Mouse (Mus musculus): ENCODE results near the gene Ttc27. TPM values are rescaled to one million over a fixed set of nuclear protein-coding genes. Genes with fewer than 3 reads are reported as not detected.

The Ttc27 gene
- polyA plus RNA-seq, 1 experiment from 2014 or later: 8.8 TPM

GRCm38 (mm10) chr17:74735392-74735791 is 17.9 kb downstream of the Ttc27 start:
- TF ChIP-seq EP300 (IDR thresholded peaks at IDR 0.05): no peak
- H3K9me3 ChIP-seq (ENCODE audit: low read length): no peaks in the 10 kb centered on the region
- 81% methylated on average over 11 of the region's 11 CpGs for WGBS
- no peak overlapping the region for H3K4me2 ChIP-seq (replicated peaks; ENCODE audit: low read depth, low read length)
- ATAC-seq (no peak), DNase-seq (ENCODE audit: low spot score) (no peak)
- no peak overlapping the region for H3K4me3 ChIP-seq (ENCODE audit: low read depth, low read length)
- H3K27me3 ChIP-seq (replicated peaks; ENCODE audit: insufficient read depth, low read length): no peaks in the 10 kb centered on the region
- H3K9ac ChIP-seq (replicated peaks; ENCODE audit: low read depth): no peak overlapping the region
- no peaks in the 10 kb centered on the region for H3K4me1 ChIP-seq (ENCODE audit: insufficient read depth, low read depth, low read length)
- no peak overlapping the region for H3K27ac ChIP-seq (ENCODE audit: low read length)
- no peaks in the 10 kb centered on the region for H3K36me3 ChIP-seq (ENCODE audit: insufficient read depth, low read length)

- WGBS: 73% methylated on average over 1 of the region's 1 CpGs
- Histone ChIP-seq H3K4me2 (replicated peaks; ENCODE audit: low read depth, low read length) (no peak overlapping the region), H3K9me3 (ENCODE audit: low read length) (no peaks in the 10 kb centered on the region), H3K27ac (ENCODE audit: low read length) (no peak overlapping the region), H3K9ac (replicated peaks; ENCODE audit: low read depth) (no peak overlapping the region), H3K27me3 (replicated peaks; ENCODE audit: insufficient read depth, low read length) (no peaks in the 10 kb centered on the region), H3K4me1 (ENCODE audit: insufficient read depth, low read depth, low read length) (no peaks in the 10 kb centered on the region), H3K4me3 (ENCODE audit: low read depth, low read length) (no peak overlapping the region), H3K36me3 (ENCODE audit: insufficient read depth, low read length) (no peaks in the 10 kb centered on the region)
- no peak for TF ChIP-seq EP300 (IDR thresholded peaks at IDR 0.05)
- TF ChIP-seq CTCF (IDR thresholded peaks at IDR 0.05): no peak
- no peak for ATAC-seq
- DNase-seq (ENCODE audit: low spot score): no peak
Observed at GRCm38 (mm10) chr17:74749659-74750058, 32.1 kb downstream of the Ttc27 start.

GRCm38 (mm10) chr17:74751026-74751425 is 33.5 kb downstream of the Ttc27 start:
- Histone ChIP-seq H3K4me3 (ENCODE audit: low read depth, low read length) (no peak overlapping the region), H3K27me3 (replicated peaks; ENCODE audit: insufficient read depth, low read length) (no peaks in the 10 kb centered on the region), H3K9ac (replicated peaks; ENCODE audit: low read depth) (no peak overlapping the region), H3K4me2 (replicated peaks; ENCODE audit: low read depth, low read length) (no peak overlapping the region), H3K36me3 (ENCODE audit: insufficient read depth, low read length) (no peaks in the 10 kb centered on the region), H3K9me3 (ENCODE audit: low read length) (no peaks in the 10 kb centered on the region), H3K27ac (ENCODE audit: low read length) (no peak overlapping the region), H3K4me1 (ENCODE audit: insufficient read depth, low read depth, low read length) (no peaks in the 10 kb centered on the region)
- ATAC-seq: no peak
- no peak for DNase-seq (ENCODE audit: low spot score)
- TF ChIP-seq EP300 (IDR thresholded peaks at IDR 0.05) (no peak), CTCF (IDR thresholded peaks at IDR 0.05) (no peak)
- 83% methylated on average over 4 of the region's 4 CpGs for WGBS

- Histone ChIP-seq H3K36me3 (ENCODE audit: insufficient read depth, low read length) (no peaks in the 10 kb centered on the region), H3K9ac (replicated peaks; ENCODE audit: low read depth) (no peak overlapping the region), H3K27ac (ENCODE audit: low read length) (peak overlapping the region; percentile 14; the same call in 1 of the 2 replicates), H3K27me3 (replicated peaks; ENCODE audit: insufficient read depth, low read length) (no peaks in the 10 kb centered on the region), H3K4me2 (replicated peaks; ENCODE audit: low read depth, low read length) (no peak overlapping the region), H3K4me1 (ENCODE audit: insufficient read depth, low read depth, low read length) (no peaks in the 10 kb centered on the region), H3K4me3 (ENCODE audit: low read depth, low read length) (no peak overlapping the region), H3K9me3 (ENCODE audit: low read length) (no peaks in the 10 kb centered on the region)
- peak; percentile 12 for DNase-seq (ENCODE audit: low spot score)
- peak; percentile 57 for ATAC-seq
- WGBS: 50% methylated on average over 8 of the region's 8 CpGs
- TF ChIP-seq CTCF (IDR thresholded peaks at IDR 0.05) (no peak), EP300 (IDR thresholded peaks at IDR 0.05) (no peak)
Observed at GRCm38 (mm10) chr17:74752906-74753627, 35.5 kb downstream of the Ttc27 start.

GRCm38 (mm10) chr17:74753628-74754104 is 36.1 kb downstream of the Ttc27 start:
- DNase-seq (ENCODE audit: low spot score) (peak; percentile 42), ATAC-seq (peak; percentile 84)
- Histone ChIP-seq H3K9ac (replicated peaks; ENCODE audit: low read depth) (no peak overlapping the region), H3K4me1 (ENCODE audit: insufficient read depth, low read depth, low read length) (no peaks in the 10 kb centered on the region), H3K27ac (ENCODE audit: low read length) (no peak overlapping the region), H3K36me3 (ENCODE audit: insufficient read depth, low read length) (no peaks in the 10 kb centered on the region), H3K27me3 (replicated peaks; ENCODE audit: insufficient read depth, low read length) (no peaks in the 10 kb centered on the region), H3K4me3 (ENCODE audit: low read depth, low read length) (no peak overlapping the region), H3K9me3 (ENCODE audit: low read length) (no peaks in the 10 kb centered on the region), H3K4me2 (replicated peaks; ENCODE audit: low read depth, low read length) (no peak overlapping the region)
- TF ChIP-seq EP300 (IDR thresholded peaks at IDR 0.05) (no peak), CTCF (IDR thresholded peaks at IDR 0.05) (no peak)
- WGBS: 51% methylated on average over 5 of the region's 5 CpGs

- DNase-seq (ENCODE audit: low spot score): no peak
- TF ChIP-seq EP300 (IDR thresholded peaks at IDR 0.05) (no peak), CTCF (IDR thresholded peaks at IDR 0.05) (no peak)
- 89% methylated on average over 11 of the region's 11 CpGs for WGBS
Observed at GRCm38 (mm10) chr17:74754369-74755118, 37.0 kb downstream of the Ttc27 start.

More at GRCm38 (mm10) chr17:74754369-74755118, 37.0 kb downstream of the Ttc27 start:
- Histone ChIP-seq H3K36me3 (ENCODE audit: insufficient read depth, low read length) (no peaks in the 10 kb centered on the region), H3K9me3 (ENCODE audit: low read length) (no peaks in the 10 kb centered on the region), H3K9ac (replicated peaks; ENCODE audit: low read depth) (no peak overlapping the region), H3K4me2 (replicated peaks; ENCODE audit: low read depth, low read length) (no peak overlapping the region), H3K4me3 (ENCODE audit: low read depth, low read length) (no peak overlapping the region), H3K27me3 (replicated peaks; ENCODE audit: insufficient read depth, low read length) (no peaks in the 10 kb centered on the region), H3K4me1 (ENCODE audit: insufficient read depth, low read depth, low read length) (no peaks in the 10 kb centered on the region), H3K27ac (ENCODE audit: low read length) (no peak overlapping the region)
- no peak for ATAC-seq

All from lung, postnatal 0 days (tissue).